Mouse (Mus musculus) spleen, adult 12 weeks (tissue): ENCODE data around the gene Irgq.
"Not testable (repeated sequence)": the region's sequence is repeated elsewhere in the genome, so short reads cannot be mapped to it uniquely, and the experiment has no call there.

Experiments
- DNase-seq: peaks from one replicate; pipeline ENCODE4 v3.0.0; 2022; ENCODE audit warnings: low spot score

Gene Irgq

DNA sequence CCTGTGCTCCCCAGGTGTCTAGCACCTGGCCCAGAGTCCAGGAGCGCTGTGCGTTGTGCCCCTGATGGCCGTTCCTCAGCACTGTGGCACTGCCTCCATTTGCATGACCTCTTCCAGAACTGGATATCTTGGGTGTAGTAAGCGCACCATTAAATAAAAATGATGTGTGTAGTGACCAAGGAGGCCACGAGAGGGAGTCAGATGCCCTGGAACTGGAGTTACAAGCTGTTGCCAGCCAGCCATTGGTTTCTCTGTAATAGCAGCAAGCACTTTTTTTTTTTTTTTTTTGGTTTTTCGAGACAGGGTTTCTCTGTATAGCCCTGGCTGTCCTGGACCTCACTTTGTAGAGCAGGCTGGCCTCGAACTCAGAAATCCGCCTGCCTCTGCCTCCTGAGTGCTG lies 14.2 kb upstream of the Irgq start:
- DNase-seq: not testable (repeated sequence)

DNA sequence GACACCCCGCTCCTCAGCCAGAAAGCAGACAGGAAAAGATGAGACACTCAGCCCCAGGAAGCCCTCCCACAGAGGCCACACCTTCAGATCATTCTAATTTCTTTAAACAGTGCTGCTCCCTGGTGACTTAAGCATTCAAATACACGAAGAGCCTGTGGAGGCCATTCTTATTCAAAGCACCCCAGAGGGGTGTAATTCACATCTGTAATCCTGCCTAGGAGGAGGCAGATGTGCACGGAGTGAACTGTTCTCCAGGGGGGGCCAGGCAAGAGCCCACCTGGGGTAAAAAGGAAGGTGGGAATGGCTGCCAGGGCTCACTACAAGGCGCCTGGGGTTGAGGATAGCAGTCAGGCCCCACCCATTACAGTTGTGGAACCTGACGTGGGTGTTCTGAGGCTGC lies 13.4 kb upstream of the Irgq start:
- DNase-seq: no peak

DNA sequence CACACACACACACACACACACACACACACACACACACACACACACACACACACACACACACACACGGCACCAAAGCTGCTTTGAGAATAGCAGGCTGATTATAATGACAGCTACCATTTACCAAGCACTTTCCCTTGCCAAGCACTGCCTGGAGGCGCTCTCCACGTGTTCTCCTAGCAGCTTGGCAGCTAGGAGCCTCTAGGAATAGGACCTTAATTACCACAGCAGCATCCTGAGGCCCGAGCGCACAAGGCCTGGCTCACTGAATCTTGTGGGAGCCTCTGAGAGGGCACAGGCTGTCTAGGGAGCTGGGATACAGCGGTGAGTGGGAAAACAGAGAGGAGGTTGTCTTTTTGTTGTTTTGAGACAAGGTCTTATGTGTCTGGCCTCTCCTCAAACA lies 12.8 kb upstream of the Irgq start:
- DNase-seq: no peak

GRCm38 (mm10) chr7:24519130-24519529 lies 11.4 kb upstream of the Irgq start:
- DNase-seq: no peak

- not testable (repeated sequence) for DNase-seq
Measured at GRCm38 (mm10) chr7:24520054-24520453, 10.4 kb upstream of the Irgq start.

GRCm38 (mm10) chr7:24522805-24523204 lies 7.7 kb upstream of the Irgq start:
- DNase-seq: no peak

DNA sequence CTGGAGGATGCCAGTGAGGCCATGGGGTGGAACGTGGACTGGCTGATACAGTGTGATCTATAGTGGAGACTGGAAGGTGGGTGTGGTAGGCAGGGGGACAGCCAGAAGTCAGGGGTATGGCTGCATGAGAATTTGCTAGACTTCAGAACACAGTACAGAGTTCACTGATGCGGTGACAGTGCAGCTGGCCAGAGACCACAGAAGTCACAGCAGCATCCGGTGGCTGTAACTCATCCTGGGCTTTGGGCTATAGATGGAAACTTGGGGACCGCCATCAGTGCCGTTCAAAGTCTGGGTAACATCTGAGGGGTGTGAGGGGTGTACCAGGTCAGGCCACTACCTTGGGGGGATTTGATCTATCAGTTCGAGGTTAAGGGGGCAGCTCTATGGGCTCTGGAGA lies 6.8 kb upstream of the Irgq start:
- DNase-seq: no peak

- no peak for DNase-seq
Measured at GRCm38 (mm10) chr7:24524978-24525377, 5.5 kb upstream of the Irgq start.

GRCm38 (mm10) chr7:24525686-24526420 lies 4.6 kb upstream of the Irgq start:
- DNase-seq: no peak

- no peak for DNase-seq
Measured at GRCm38 (mm10) chr7:24528861-24529260, 1.6 kb upstream of the Irgq start.

DNA sequence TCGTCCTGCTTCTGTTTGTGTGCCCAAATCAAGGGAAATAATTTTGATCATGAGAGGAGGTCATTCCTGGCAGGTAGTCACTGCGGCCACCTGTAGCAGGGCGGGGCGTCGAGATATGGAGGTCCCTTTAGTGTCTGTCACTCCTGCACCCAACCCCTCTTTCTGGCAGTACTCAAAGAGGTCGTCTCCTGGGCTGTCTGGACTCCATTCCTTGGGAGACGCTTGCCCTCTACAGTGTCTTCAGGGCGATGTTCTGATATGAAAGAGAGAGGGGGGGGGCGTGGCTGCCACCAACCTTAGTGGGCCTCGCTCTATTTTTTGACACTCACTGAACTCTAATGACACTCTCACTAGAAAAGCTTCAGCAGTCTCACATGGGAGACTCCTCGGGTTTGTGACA lies 909 bp upstream of the Irgq start:
- DNase-seq: no peak

DNA sequence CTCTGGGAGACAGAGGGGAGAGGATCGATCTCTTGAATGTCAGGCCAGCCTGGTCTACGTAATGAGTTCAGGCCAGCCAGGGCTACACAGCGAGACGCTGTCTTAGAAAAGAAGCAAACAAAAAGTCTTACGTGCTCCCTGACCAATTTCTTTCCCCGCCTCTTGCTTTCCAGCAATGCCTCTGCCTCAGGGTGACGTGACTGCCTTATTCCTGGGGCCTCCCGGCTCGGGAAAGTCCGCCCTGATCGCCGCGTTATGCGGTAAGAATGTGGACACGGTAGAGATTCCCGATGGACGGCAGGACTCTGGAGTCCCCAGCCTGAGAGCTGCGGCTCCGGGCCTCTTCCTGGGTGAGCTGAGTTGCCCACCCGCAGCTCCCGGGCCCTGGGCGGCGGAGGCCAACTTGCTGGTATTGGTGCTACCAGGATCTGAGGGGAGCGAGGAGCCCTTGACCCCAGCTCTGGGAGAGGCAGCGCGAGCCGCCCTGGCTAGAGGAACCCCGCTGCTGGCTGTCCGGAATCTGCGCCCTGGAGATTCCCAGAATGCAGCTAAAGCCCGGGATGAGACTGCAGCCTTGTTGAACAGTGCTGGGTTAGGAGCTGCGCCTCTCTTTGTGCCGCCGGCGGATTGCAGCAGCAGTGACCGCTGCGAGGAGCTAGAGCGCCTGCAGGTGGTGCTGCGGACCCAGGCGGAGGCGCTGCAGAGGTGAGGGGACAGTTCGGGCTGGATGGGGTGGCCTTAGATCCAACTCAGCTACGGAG lies 902 bp downstream of the Irgq start:
- peak; percentile 40 for DNase-seq

GRCm38 (mm10) chr7:24533031-24533571 lies 2.6 kb downstream of the Irgq start:
- DNase-seq: no peak

- DNase-seq: no peak
Measured at GRCm38 (mm10) chr7:24533806-24534205, 3.3 kb downstream of the Irgq start.

DNA sequence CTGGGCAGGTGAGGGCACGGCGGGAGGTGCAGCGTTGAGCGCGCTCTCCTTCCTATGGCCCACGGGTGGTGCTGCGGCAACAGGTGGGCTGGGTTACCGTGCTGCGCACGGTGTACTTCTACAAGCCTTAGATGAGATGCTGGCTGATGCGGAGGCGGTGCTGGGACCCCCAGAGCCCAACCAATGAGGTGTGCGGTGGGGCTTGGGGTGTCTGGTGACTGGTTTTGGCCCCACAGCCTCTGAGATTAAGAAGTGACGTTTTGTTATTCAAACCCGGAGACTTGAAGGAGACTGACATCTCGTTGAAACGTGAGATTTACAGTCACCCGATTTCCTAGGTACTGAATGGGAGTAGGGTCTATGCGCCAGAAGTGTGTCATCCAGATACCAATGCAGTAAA lies 3.8 kb downstream of the Irgq start:
- no peak for DNase-seq

DNA sequence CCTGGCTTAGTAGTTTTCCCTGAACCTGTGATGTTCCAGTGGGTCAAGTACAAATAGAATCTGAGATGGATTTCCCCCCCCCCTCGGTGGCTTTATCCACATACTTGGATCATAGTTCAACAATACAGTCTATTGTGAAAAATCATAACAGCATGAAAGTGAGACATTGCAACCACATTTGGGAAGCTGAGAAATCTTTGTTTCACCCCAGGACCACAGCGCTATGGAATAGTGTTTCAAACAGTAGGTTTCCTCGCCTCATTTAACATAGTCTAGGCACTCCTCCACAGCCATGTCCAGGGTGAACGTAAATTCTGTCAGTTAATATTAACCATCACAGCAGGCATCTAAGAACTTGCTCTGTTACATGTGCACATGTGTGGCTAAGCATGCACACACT lies 6.6 kb downstream of the Irgq start:
- no peak for DNase-seq

DNA sequence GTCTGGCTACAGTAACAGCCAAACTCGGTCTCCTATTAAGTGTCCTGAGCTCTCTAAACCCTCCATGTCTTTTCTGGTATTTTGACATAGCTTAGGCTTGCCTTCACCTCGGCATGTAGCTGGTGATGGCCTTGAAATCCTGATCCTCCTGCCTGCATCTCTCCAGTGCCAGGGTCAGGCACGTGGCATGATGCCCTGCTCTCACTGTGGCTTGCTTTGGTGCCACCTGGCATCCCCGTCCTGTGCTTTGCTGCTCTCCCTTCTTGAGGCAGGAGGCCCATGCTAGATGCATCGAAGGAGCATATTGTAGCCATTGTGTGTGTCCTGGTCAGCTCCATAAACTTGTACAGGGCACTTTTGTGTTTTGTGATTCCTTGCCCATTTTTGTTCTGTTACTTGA lies 7.1 kb downstream of the Irgq start:
- DNase-seq: no peak

- no peak for DNase-seq
Measured at GRCm38 (mm10) chr7:24538154-24538553, 7.7 kb downstream of the Irgq start.

- DNase-seq: no peak
Measured at GRCm38 (mm10) chr7:24538701-24539100, 8.2 kb downstream of the Irgq start.

DNA sequence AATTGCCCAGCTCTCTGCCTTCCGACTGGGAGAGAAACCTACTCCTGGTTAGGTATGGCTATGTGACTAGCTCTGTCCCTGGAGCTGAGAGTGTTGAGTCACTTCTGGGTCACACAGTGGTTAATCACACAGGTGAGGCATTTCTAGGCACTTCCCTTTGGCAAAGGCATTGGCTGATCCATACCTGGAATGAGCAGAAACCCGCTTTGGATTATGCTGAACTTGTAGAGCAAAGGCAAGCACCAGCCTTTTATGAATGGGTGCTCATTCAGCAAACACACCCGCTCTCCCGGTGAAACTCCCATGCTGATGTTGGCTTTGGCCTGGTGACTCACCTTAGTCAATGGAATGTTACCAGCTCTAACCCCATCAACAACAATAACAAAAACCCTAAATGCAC lies 9.2 kb downstream of the Irgq start:
- no peak for DNase-seq

- DNase-seq: no peak
Measured at GRCm38 (mm10) chr7:24544506-24544905, 14.0 kb downstream of the Irgq start.

GRCm38 (mm10) chr7:24546068-24546614 lies 15.7 kb downstream of the Irgq start, which contains the start of the genes Pinlyp and Xrcc1:
Gene Pinlyp (minus strand): TSS chr7:24546118.
Gene Xrcc1 (plus strand): TSS chr7:24546289.
- DNase-seq: no peak
